Mouse (Mus musculus) spleen, postnatal 4 days (tissue): Measurements from ENCODE around the gene Gm20498.

Experiments
- DNase-seq, 2 experiments: peaks; one replicate each; pipeline ENCODE4 v3.0.0; 2022; ENCODE audit warnings: low spot score in 2 of 2

Gm20498 gene

GRCm38 (mm10) chr12:81332875-81333421, 199.8 kb downstream of the Gm20498 start, which contains the start of gene Slc8a3:
Gene Slc8a3, minus strand, starts transcription at chr12:81333180.
- DNase-seq, result no peak

- no peak for DNase-seq
Measured at GRCm38 (mm10) chr12:81331937-81332874, 200.5 kb downstream of the Gm20498 start.

GRCm38 (mm10) chr12:81331046-81331638, 201.6 kb downstream of the Gm20498 start:
- DNase-seq, result no peak

- DNase-seq, result no peak
Measured at GRCm38 (mm10) chr12:81324991-81325390, 207.7 kb downstream of the Gm20498 start.

GRCm38 (mm10) chr12:81324116-81324515, 208.6 kb downstream of the Gm20498 start:
- no peak for DNase-seq

- DNase-seq, result no peak
Measured at GRCm38 (mm10) chr12:81321021-81321420, 211.7 kb downstream of the Gm20498 start.

GRCm38 (mm10) chr12:81317811-81318210, 214.9 kb downstream of the Gm20498 start:
- DNase-seq, result no peak

GRCm38 (mm10) chr12:81315953-81316352, 216.8 kb downstream of the Gm20498 start:
- no peak for DNase-seq
